Comparison of ENCODE assay signal across 8 mouse cellular contexts in the genomic region with DNA sequence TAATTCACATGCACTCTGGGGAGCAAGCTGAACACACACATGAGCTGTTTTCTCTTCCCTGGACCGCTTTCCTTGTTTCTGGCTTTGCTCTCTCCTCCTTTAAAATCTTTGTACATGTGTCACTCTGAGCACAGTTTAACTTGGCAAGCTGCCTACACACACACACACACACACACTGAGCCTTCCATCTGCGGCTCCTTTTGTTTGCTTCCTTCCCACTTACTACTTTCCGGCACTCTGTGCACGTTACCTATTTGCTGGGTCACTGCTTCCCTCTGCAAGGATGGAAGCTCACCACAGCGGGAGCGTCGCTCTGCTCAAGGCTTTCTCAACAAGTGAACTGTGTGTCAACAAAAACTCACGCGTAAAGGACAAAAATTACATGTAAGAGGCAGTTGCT. TPM values are rescaled to one million over a fixed set of nuclear protein-coding genes. Genes with fewer than 3 reads are reported as not detected.
DNase-seq lines count a peak whose midpoint lies in the region; ATAC-seq and TF ChIP-seq lines count a peak whose summit lies in the region.

No protein-coding gene starts in this region.

- H3K9me3 ChIP-seq in forebrain, embryonic 11.5 days (ENCODE audit: control insufficient read depth, low read length), result no peaks in the 10 kb centered on the region
- no peaks in the 10 kb centered on the region for H3K9me3 ChIP-seq in stomach, postnatal 0 days (ENCODE audit: control insufficient read depth, low read length)

- no peaks in the 10 kb centered on the region for H3K79me3 ChIP-seq in C2C12 (ENCODE audit: low read depth)

- 42% methylated on average over 9 of the region's 9 CpGs for WGBS in forebrain, embryonic 11.5 days
- 30% methylated on average over 9 of the region's 9 CpGs for WGBS in stomach, postnatal 0 days

- DNase-seq in gastrocnemius, postnatal 10 days, result peak; percentile 7
- DNase-seq in gastrocnemius, postnatal 25 days, result no peak
- peak; percentile 73 for DNase-seq in forebrain, embryonic 11.5 days (ENCODE audit: low spot score)
- DNase-seq in kidney, postnatal 10 days, result peak; percentile 59
- DNase-seq in lung, postnatal 4 days, result peak; percentile 55 to 69
- peak; percentile 84 for DNase-seq in stomach, postnatal 0 days (ENCODE audit: low spot score)
- no peak for DNase-seq in natural killer cell, adult 2 months (ENCODE audit: low spot score in 2 of 2)

- no peak overlapping the region for H3K4me3 ChIP-seq in C2C12 (ENCODE audit: insufficient read depth, poor library complexity, severe bottlenecking)
- H3K4me3 ChIP-seq in forebrain, embryonic 11.5 days (ENCODE audit: low read depth, low read length), result no peak overlapping the region
- H3K4me3 ChIP-seq in stomach, postnatal 0 days (ENCODE audit: low read depth, low read length), result no peak overlapping the region

- no peaks in the 10 kb centered on the region for H3K79me2 ChIP-seq in C2C12 (ENCODE audit: control insufficient read depth, insufficient read depth)

- H3ac ChIP-seq in C2C12 (ENCODE audit: control insufficient read depth, insufficient read length, low read depth), result peak overlapping the region; percentile 32

- H3K27me3 ChIP-seq in C2C12 (ENCODE audit: control insufficient read depth, insufficient read depth, insufficient read length), result no peaks in the 10 kb centered on the region
- H3K27me3 ChIP-seq in forebrain, embryonic 11.5 days (ENCODE audit: control insufficient read depth, insufficient read depth, low read length), result no peaks in the 10 kb centered on the region
- no peaks in the 10 kb centered on the region for H3K27me3 ChIP-seq in stomach, postnatal 0 days (ENCODE audit: control insufficient read depth, insufficient read depth, low read length)

- H3K4me2 ChIP-seq in forebrain, embryonic 11.5 days (ENCODE audit: low read depth, low read length, severe bottlenecking), result no peak overlapping the region
- H3K4me2 ChIP-seq in stomach, postnatal 0 days (replicated peaks; ENCODE audit: low read depth), result no peak overlapping the region

- H3K4me1 ChIP-seq in forebrain, embryonic 11.5 days (replicated peaks; ENCODE audit: control insufficient read depth, insufficient read depth, low read length), result 0 out of 2 replicates have a peak, but pooled peaks cover 2% of the 10 kb centered on the region
- no peaks in the 10 kb centered on the region for H3K4me1 ChIP-seq in stomach, postnatal 0 days (replicated peaks; ENCODE audit: control insufficient read depth, insufficient read depth)

- H3K36me3 ChIP-seq in C2C12 (ENCODE audit: control insufficient read depth, insufficient read depth), result peaks cover 6% of the 10 kb centered on the region
- no peaks in the 10 kb centered on the region for H3K36me3 ChIP-seq in forebrain, embryonic 11.5 days (ENCODE audit: control insufficient read depth, insufficient read depth, low read length)
- H3K36me3 ChIP-seq in stomach, postnatal 0 days (ENCODE audit: control insufficient read depth, insufficient read depth, low read length), result 0 out of 2 replicates have a peak, but pooled peaks cover 3% of the 10 kb centered on the region

- no peak overlapping the region for H3K27ac ChIP-seq in forebrain, embryonic 11.5 days (ENCODE audit: low read depth, low read length)
- H3K27ac ChIP-seq in stomach, postnatal 0 days (replicated peaks), result no peak overlapping the region

- no peak overlapping the region for H3K9ac ChIP-seq in forebrain, embryonic 11.5 days (ENCODE audit: low read length)
- no peak overlapping the region for H3K9ac ChIP-seq in stomach, postnatal 0 days (ENCODE audit: low read length)

- TF ChIP-seq CTCF in C2C12 (IDR thresholded peaks at IDR 0.05; ENCODE audit: control insufficient read depth, insufficient read depth, insufficient read length), result no peak
- no peak for TF ChIP-seq CTCF in stomach, postnatal 0 days (IDR thresholded peaks at IDR 0.05; ENCODE audit: low read depth)

- ATAC-seq in forebrain, embryonic 11.5 days (replicated peaks; ENCODE audit: low FRiP score), result peak; percentile 87
- peak; percentile 95 for ATAC-seq in stomach, postnatal 0 days (ENCODE audit: low FRiP score, low TSS enrichment)

- TF ChIP-seq EP300 in stomach, postnatal 0 days (optimal IDR thresholded peaks at IDR 0.05), result no peak

TF ChIP-seq in C2C12, 6 proteins besides CTCF, POLR2A, EP300 and RAD21:
- peak; percentile 33 for TF ChIP-seq MYOD1 (IDR thresholded peaks at IDR 0.05; ENCODE audit: control insufficient read depth, insufficient read length, low read depth)
- no peak for TF ChIP-seq CEBPB (IDR thresholded peaks at IDR 0.05; ENCODE audit: low read depth)
- no peak for TF ChIP-seq USF1 (IDR thresholded peaks at IDR 0.05; ENCODE audit: low read depth)
- no peak for TF ChIP-seq MYOG (IDR thresholded peaks at IDR 0.05; ENCODE audit: control insufficient read depth, extremely low read depth, insufficient read length)
- no peak for TF ChIP-seq FOSL1 (IDR thresholded peaks at IDR 0.05; ENCODE audit: insufficient read depth, low read length, poor library complexity, severe bottlenecking)
- no peak for TF ChIP-seq MAX (IDR thresholded peaks at IDR 0.05)

RNA-seq across cellular contexts. Expression of a gene that starts 25.6 kb away (rescaled TPM):
- total RNA-seq in gastrocnemius, postnatal 10 days (2021), result under 1 TPM in 1 of 2 experiments, not detected in 1; 0.14 TPM
- not detected for total RNA-seq in gastrocnemius, postnatal 25 days (2021)
- 1.4 TPM for polyA plus RNA-seq in C2C12 (2012; fragmentation: generic; extraction: Trizol)
- polyA plus RNA-seq in forebrain, embryonic 11.5 days (2014; fragmentation: Nextera tagmentation; extraction: Ambion mirVana), result 0.17 TPM in 1 of 2 replicates, not detected in the other
- 0.94 and 1.4 TPM in 2 replicates for polyA plus RNA-seq in stomach, postnatal 0 days (2015; fragmentation: Nextera tagmentation; extraction: Ambion mirVana)

Comparison
In these comparisons a context has a peak if more than half of its experiments do, and no peak if none do; other contexts are left out.
1. DNase-seq: peak in gastrocnemius, postnatal 10 days (single experiment), forebrain, embryonic 11.5 days (single experiment), kidney, postnatal 10 days (single experiment), lung, postnatal 4 days (2 of 2) and stomach, postnatal 0 days (single experiment); none in gastrocnemius, postnatal 25 days (single experiment) and natural killer cell, adult 2 months (0 of 2).